9 mouse cellular contexts compared by ENCODE assay signal in the genomic region with DNA sequence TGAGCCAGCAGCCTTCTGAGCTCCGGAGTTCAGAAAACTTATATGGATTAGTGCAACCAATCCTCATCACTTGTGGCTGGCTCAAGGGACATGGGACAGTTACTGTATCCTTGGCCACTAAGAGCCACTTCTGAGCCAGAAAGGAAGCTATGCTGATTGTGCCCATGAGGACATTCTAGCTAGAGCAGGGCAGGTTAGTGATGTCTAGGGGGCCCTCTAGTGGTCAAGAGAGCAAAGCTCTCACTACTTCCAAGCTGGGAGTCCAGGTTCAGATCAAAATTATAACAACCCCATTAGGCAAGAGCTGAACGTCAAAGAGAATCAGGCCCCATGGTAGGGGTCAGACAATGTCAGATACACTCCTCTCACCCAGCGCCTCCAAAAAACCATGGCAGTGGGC. TPM values are rescaled to one million over a fixed set of nuclear protein-coding genes. Genes with fewer than 3 reads are reported as not detected.
DNase-seq lines count a peak whose midpoint lies in the region; ATAC-seq and TF ChIP-seq lines count a peak whose summit lies in the region.
"Had no signal": no experiment of that assay in that cellular context is flagged by ENCODE, and none has a peak within 500 bp of the region (broad histone marks: within the 10 kb centered on the region; RNA-seq: fewer than 3 reads in every experiment).

No protein-coding gene starts in this region.

- 46% methylated on average over 3 of the region's 3 CpGs for WGBS in stomach, postnatal 0 days

- H3K4me2 ChIP-seq in stomach, postnatal 0 days (replicated peaks; ENCODE audit: low read depth) = no peak overlapping the region
- H3K4me2 ChIP-seq: limb, embryonic 12.5 days had no signal

- peak; percentile 86 for TF ChIP-seq CTCF in gastrocnemius, adult 2 months (IDR thresholded peaks at IDR 0.05)
- TF ChIP-seq CTCF in stomach, postnatal 0 days (IDR thresholded peaks at IDR 0.05; ENCODE audit: low read depth) = peak; percentile 85

- H3K4me3 ChIP-seq in gastrocnemius, adult 2 months = no peak overlapping the region
- no peak overlapping the region for H3K4me3 ChIP-seq in stomach, postnatal 0 days (ENCODE audit: low read depth, low read length)
- H3K4me3 ChIP-seq: limb, embryonic 12.5 days had no signal

- no peak for TF ChIP-seq EP300 in stomach, postnatal 0 days (optimal IDR thresholded peaks at IDR 0.05)

- H3K27ac ChIP-seq in gastrocnemius, adult 2 months = no peak overlapping the region
- no peak overlapping the region for H3K27ac ChIP-seq in stomach, postnatal 0 days (replicated peaks)
- H3K27ac ChIP-seq: limb, embryonic 12.5 days had no signal

- H3K36me3 ChIP-seq in stomach, postnatal 0 days (ENCODE audit: control insufficient read depth, insufficient read depth, low read length) = no peaks in the 10 kb centered on the region
- H3K36me3 ChIP-seq: limb, embryonic 12.5 days had no signal

- intact Hi-C loops in gastrocnemius, adult 2 months (cut with DNase I) = loop anchor here (10.0 kb wide), 2 partner anchors 47 to 133 kb away; a partner anchor contains a TSS
- intact Hi-C loops in gastrocnemius, postnatal 36 days (cut with DNase I) = loop anchor here (10.0 kb wide), 1 partner anchor 47 kb away; no protein-coding TSS in a partner anchor

- no peaks in the 10 kb centered on the region for H3K27me3 ChIP-seq in stomach, postnatal 0 days (ENCODE audit: control insufficient read depth, insufficient read depth, low read length)
- H3K27me3 ChIP-seq: limb, embryonic 12.5 days had no signal

- ATAC-seq in hematopoietic stem cell, adult 5-6 weeks (replicated peaks in 1 of 2; ENCODE audit: insufficient read depth in 1 of 2, low FRiP score in 2 of 2, low TSS enrichment in 1 of 2, low read depth in 1 of 2, poor library complexity in 2 of 2, severe bottlenecking in 2 of 2) = peak; percentile 87 to 88
- ATAC-seq in megakaryocyte-erythroid progenitor cell, adult 5-6 weeks (replicated peaks; ENCODE audit: low FRiP score, low TSS enrichment, poor library complexity, severe bottlenecking) = peak; percentile 95
- peak; percentile 69; the same call in 1 of the 2 replicates for ATAC-seq in stomach, postnatal 0 days (ENCODE audit: low FRiP score, low TSS enrichment)

- H3K9me3 ChIP-seq in stomach, postnatal 0 days (ENCODE audit: control insufficient read depth, low read length) = no peaks in the 10 kb centered on the region
- H3K9me3 ChIP-seq: limb, embryonic 12.5 days had no signal

- no peak overlapping the region for H3K9ac ChIP-seq in stomach, postnatal 0 days (ENCODE audit: low read length)
- H3K9ac ChIP-seq: limb, embryonic 12.5 days had no signal

- H3K4me1 ChIP-seq in stomach, postnatal 0 days (replicated peaks; ENCODE audit: control insufficient read depth, insufficient read depth) = no peaks in the 10 kb centered on the region
- H3K4me1 ChIP-seq: limb, embryonic 12.5 days had no signal

- DNase-seq in gastrocnemius, adult 2 months = peak; percentile 47
- no peak for DNase-seq in gastrocnemius, postnatal 36 days
- DNase-seq in adipocyte (ENCODE audit: low spot score) = peak; percentile 89
- peak; percentile 80 for DNase-seq in embryo, embryonic 10.5 days (ENCODE audit: low spot score)
- DNase-seq in layer of hippocampus, postnatal 10 days (ENCODE audit: low spot score in 2 of 2) = peak; percentile 36 to 46
- peak; percentile 44 for DNase-seq in stomach, postnatal 0 days (ENCODE audit: low spot score)

RNA-seq across cellular contexts. Expression of a gene that starts 33.0 kb away (rescaled TPM):
- total RNA-seq in gastrocnemius, adult 2 months (2021) = 1 to 10 TPM in 1 of 2 experiments, under 1 TPM in 1; 0.87 to 1.8 TPM
- total RNA-seq in gastrocnemius, postnatal 36 days (2021) = under 1 TPM; 0.74 to 0.91 TPM
- total RNA-seq in hematopoietic stem cell, adult 5-6 weeks (2017) = not detected in 2 replicates
- under 1 TPM in 1 of 2 experiments, not detected in 1; 0.27 TPM for total RNA-seq in layer of hippocampus, postnatal 10 days (2021)
- total RNA-seq in megakaryocyte-erythroid progenitor cell, adult 5-6 weeks (2014; fragmentation: Nextera tagmentation) = not detected in 2 replicates
- total RNA-seq in megakaryocyte-erythroid progenitor cell, adult 5-6 weeks (2017) = not detected in 2 replicates
- 0.08 and 0.21 TPM in 2 replicates for polyA plus RNA-seq in stomach, postnatal 0 days (2015; fragmentation: Nextera tagmentation; extraction: Ambion mirVana)

RNA-seq across cellular contexts. Expression of a gene that starts 37.7 kb away (rescaled TPM):
- total RNA-seq in gastrocnemius, adult 2 months (2021) = under 1 TPM; 0.38 to 0.39 TPM
- under 1 TPM; 0.25 to 0.79 TPM for total RNA-seq in gastrocnemius, postnatal 36 days (2021)
- 28.3 and 33.0 TPM in 2 replicates for total RNA-seq in hematopoietic stem cell, adult 5-6 weeks (2017)
- 1 to 10 TPM; 3.0 to 3.3 TPM for total RNA-seq in layer of hippocampus, postnatal 10 days (2021)
- 8.0 and 10.6 TPM in 2 replicates for total RNA-seq in megakaryocyte-erythroid progenitor cell, adult 5-6 weeks (2014; fragmentation: Nextera tagmentation)
- total RNA-seq in megakaryocyte-erythroid progenitor cell, adult 5-6 weeks (2017) = 9.1 and 14.4 TPM in 2 replicates
- polyA plus RNA-seq in stomach, postnatal 0 days (2015; fragmentation: Nextera tagmentation; extraction: Ambion mirVana) = 9.7 and 13.6 TPM in 2 replicates

Comparison
In these comparisons a context has a peak if more than half of its experiments do, and no peak if none do; other contexts are left out.
1. DNase-seq: peak in gastrocnemius, adult 2 months (single experiment), adipocyte (single experiment), embryo, embryonic 10.5 days (single experiment), layer of hippocampus, postnatal 10 days (2 of 2) and stomach, postnatal 0 days (single experiment); none in gastrocnemius, postnatal 36 days (0 of 2).
2. Peak in every context shown above with its lines, with median percentiles within 50 percentile points of each other: ATAC-seq.